In the genomic region with DNA sequence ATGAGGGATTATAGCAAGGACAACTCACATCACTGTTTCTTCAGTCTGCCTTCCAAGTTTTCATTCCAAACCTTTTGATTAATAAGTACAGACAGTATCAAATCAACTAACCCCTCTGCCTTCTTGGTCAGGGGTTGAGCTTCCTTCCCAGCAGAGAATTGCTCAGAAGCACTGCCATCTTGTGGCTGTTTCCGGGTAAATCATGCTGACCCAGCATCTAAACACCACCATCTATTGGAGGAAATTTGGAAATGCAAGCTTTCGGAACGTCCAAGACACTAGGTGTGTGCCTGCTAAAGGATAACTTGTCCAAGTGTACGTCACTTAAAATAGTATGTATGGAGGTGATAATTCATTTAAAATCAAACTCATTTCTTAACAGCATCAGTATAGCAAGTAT, we compare ENCODE assay signal across 9 mouse cellular contexts.
A peak's percentile ranks its signal among the peaks of the same experiment; 100 is the strongest.
DNase-seq lines count a peak whose midpoint lies in the region; ATAC-seq and TF ChIP-seq lines count a peak whose summit lies in the region.
"Had no signal": no experiment of that assay in that cellular context is flagged by ENCODE, and none has a peak within 500 bp of the region (broad histone marks: within the 10 kb centered on the region; RNA-seq: fewer than 3 reads in every experiment).

No protein-coding gene starts in this region.

- DNase-seq in heart, adult 8-10 months (ENCODE audit: low spot score): peak; percentile 38
- no peak for DNase-seq in heart, embryonic 10.5 days (ENCODE audit: low spot score)
- peak; percentile 71 for DNase-seq in embryonic facial prominence, embryonic 14.5 days (ENCODE audit: low spot score)
- peak; percentile 88 for DNase-seq in hindbrain, embryonic 14.5 days (ENCODE audit: low spot score)
- DNase-seq in layer of hippocampus, postnatal 25 days (ENCODE audit: extremely low spot score in 1 of 2, low spot score in 1 of 2): peak; percentile 24 to 65
- DNase-seq in midbrain, embryonic 11.5 days (ENCODE audit: low spot score, missing footprints): peak; percentile 95
- DNase-seq in skeletal muscle tissue, adult 2 months (ENCODE audit: low read depth, low spot score): peak; percentile 8

- TF ChIP-seq POLR2A in bone marrow, adult 2 months (IDR thresholded peaks at IDR 0.05; ENCODE audit: borderline replicate concordance, control insufficient read depth, low read depth, low read length): no peak

- H3K4me1 ChIP-seq in heart, embryonic 10.5 days: no peaks in the 10 kb centered on the region
- H3K4me1 ChIP-seq in bone marrow, adult 2 months (ENCODE audit: control insufficient read depth, insufficient read depth, low read length): no peaks in the 10 kb centered on the region
- H3K4me1 ChIP-seq in embryonic facial prominence, embryonic 14.5 days (ENCODE audit: control insufficient read depth, insufficient read depth, low read length): no peaks in the 10 kb centered on the region
- H3K4me1 ChIP-seq in hindbrain, embryonic 14.5 days (replicated peaks; ENCODE audit: control insufficient read depth, insufficient read depth, low read length): no peaks in the 10 kb centered on the region
- peaks cover 4% of the 10 kb centered on the region; the same call in 1 of the 2 replicates for H3K4me1 ChIP-seq in midbrain, embryonic 11.5 days (ENCODE audit: control insufficient read depth, insufficient read depth, low read length)
- H3K4me1 ChIP-seq: megakaryocyte, embryonic 14.5 days had no signal

- H3K27ac ChIP-seq in heart, embryonic 10.5 days: no peak overlapping the region
- no peak overlapping the region for H3K27ac ChIP-seq in bone marrow, adult 2 months (ENCODE audit: control insufficient read depth, insufficient read depth, low read depth, low read length, poor library complexity)
- H3K27ac ChIP-seq in embryonic facial prominence, embryonic 14.5 days (replicated peaks; ENCODE audit: low read depth, low read length): no peak overlapping the region
- H3K27ac ChIP-seq in hindbrain, embryonic 14.5 days: no peak overlapping the region
- H3K27ac ChIP-seq in midbrain, embryonic 11.5 days (ENCODE audit: low read depth, low read length): no peak overlapping the region

- no peak overlapping the region for H3K4me3 ChIP-seq in heart, embryonic 10.5 days
- no peak overlapping the region for H3K4me3 ChIP-seq in bone marrow, adult 2 months (replicated peaks; ENCODE audit: control insufficient read depth, low read depth, low read length)
- no peak overlapping the region for H3K4me3 ChIP-seq in embryonic facial prominence, embryonic 14.5 days (ENCODE audit: low read depth, low read length)
- H3K4me3 ChIP-seq in hindbrain, embryonic 14.5 days (replicated peaks; ENCODE audit: low read length): no peak overlapping the region
- H3K4me3 ChIP-seq in midbrain, embryonic 11.5 days (ENCODE audit: low read depth, low read length): no peak overlapping the region
- H3K4me3 ChIP-seq: megakaryocyte, embryonic 14.5 days had no signal

- H3K9me3 ChIP-seq in heart, embryonic 10.5 days: no peaks in the 10 kb centered on the region
- no peaks in the 10 kb centered on the region for H3K9me3 ChIP-seq in embryonic facial prominence, embryonic 14.5 days (ENCODE audit: control insufficient read depth, low read length)
- H3K9me3 ChIP-seq in hindbrain, embryonic 14.5 days (ENCODE audit: control insufficient read depth, low read length): no peaks in the 10 kb centered on the region
- H3K9me3 ChIP-seq in midbrain, embryonic 11.5 days (ENCODE audit: control insufficient read depth, low read length): no peaks in the 10 kb centered on the region
- H3K9me3 ChIP-seq: megakaryocyte, embryonic 14.5 days had no signal

- ATAC-seq in embryonic facial prominence, embryonic 14.5 days (ENCODE audit: low read depth): no peak
- ATAC-seq in hindbrain, embryonic 14.5 days (ENCODE audit: low FRiP score): peak; percentile 78
- ATAC-seq in midbrain, embryonic 11.5 days (ENCODE audit: low FRiP score): peak; percentile 64

- WGBS in heart, embryonic 10.5 days: 22% methylated on average over 4 of the region's 4 CpGs
- 21% methylated on average over 4 of the region's 4 CpGs for WGBS in bone marrow, adult 2 months
- WGBS in embryonic facial prominence, embryonic 14.5 days: 16% methylated on average over 4 of the region's 4 CpGs
- 21% methylated on average over 4 of the region's 4 CpGs for WGBS in hindbrain, embryonic 14.5 days
- 24% methylated on average over 4 of the region's 4 CpGs for WGBS in midbrain, embryonic 11.5 days

- peak; percentile 42; the same call in 1 of the 2 replicates for TF ChIP-seq CTCF in bone marrow, adult 2 months (IDR thresholded peaks at IDR 0.05; ENCODE audit: control insufficient read depth, insufficient read depth, low read length)

- no peaks in the 10 kb centered on the region for H3K36me3 ChIP-seq in heart, embryonic 10.5 days
- no peaks in the 10 kb centered on the region for H3K36me3 ChIP-seq in embryonic facial prominence, embryonic 14.5 days (ENCODE audit: control insufficient read depth, insufficient read depth, low read length)
- H3K36me3 ChIP-seq in hindbrain, embryonic 14.5 days (replicated peaks; ENCODE audit: control insufficient read depth, insufficient read depth): no peaks in the 10 kb centered on the region
- no peaks in the 10 kb centered on the region for H3K36me3 ChIP-seq in midbrain, embryonic 11.5 days (ENCODE audit: control insufficient read depth, insufficient read depth, low read length)

- H3K4me2 ChIP-seq in embryonic facial prominence, embryonic 14.5 days (ENCODE audit: low read depth, low read length): no peak overlapping the region
- H3K4me2 ChIP-seq in hindbrain, embryonic 14.5 days (replicated peaks): no peak overlapping the region
- H3K4me2 ChIP-seq in midbrain, embryonic 11.5 days: no peak overlapping the region

- no peaks in the 10 kb centered on the region for H3K27me3 ChIP-seq in heart, embryonic 10.5 days (ENCODE audit: insufficient read depth, poor library complexity, severe bottlenecking)
- H3K27me3 ChIP-seq in embryonic facial prominence, embryonic 14.5 days (replicated peaks; ENCODE audit: control insufficient read depth, insufficient read depth, low read length): no peaks in the 10 kb centered on the region
- no peaks in the 10 kb centered on the region for H3K27me3 ChIP-seq in hindbrain, embryonic 14.5 days (ENCODE audit: control insufficient read depth, insufficient read depth, low read length)
- no peaks in the 10 kb centered on the region for H3K27me3 ChIP-seq in midbrain, embryonic 11.5 days (ENCODE audit: control insufficient read depth, insufficient read depth, low read length)
- H3K27me3 ChIP-seq: megakaryocyte, embryonic 14.5 days had no signal

- no peak overlapping the region for H3K9ac ChIP-seq in embryonic facial prominence, embryonic 14.5 days (ENCODE audit: low read depth, low read length)
- H3K9ac ChIP-seq in hindbrain, embryonic 14.5 days: no peak overlapping the region
- H3K9ac ChIP-seq in midbrain, embryonic 11.5 days (ENCODE audit: low read length): no peak overlapping the region
